Mouse (Mus musculus) kidney, postnatal 36 days (tissue): Measurements from ENCODE around the gene Ccdc40.

Experiments
- DNase-seq, 2 experiments: peaks; one replicate each; pipeline ENCODE4 v3.0.0; 2021 to 2022; ENCODE audit warnings: mixed read lengths in 2 of 2

Gene Ccdc40

DNA sequence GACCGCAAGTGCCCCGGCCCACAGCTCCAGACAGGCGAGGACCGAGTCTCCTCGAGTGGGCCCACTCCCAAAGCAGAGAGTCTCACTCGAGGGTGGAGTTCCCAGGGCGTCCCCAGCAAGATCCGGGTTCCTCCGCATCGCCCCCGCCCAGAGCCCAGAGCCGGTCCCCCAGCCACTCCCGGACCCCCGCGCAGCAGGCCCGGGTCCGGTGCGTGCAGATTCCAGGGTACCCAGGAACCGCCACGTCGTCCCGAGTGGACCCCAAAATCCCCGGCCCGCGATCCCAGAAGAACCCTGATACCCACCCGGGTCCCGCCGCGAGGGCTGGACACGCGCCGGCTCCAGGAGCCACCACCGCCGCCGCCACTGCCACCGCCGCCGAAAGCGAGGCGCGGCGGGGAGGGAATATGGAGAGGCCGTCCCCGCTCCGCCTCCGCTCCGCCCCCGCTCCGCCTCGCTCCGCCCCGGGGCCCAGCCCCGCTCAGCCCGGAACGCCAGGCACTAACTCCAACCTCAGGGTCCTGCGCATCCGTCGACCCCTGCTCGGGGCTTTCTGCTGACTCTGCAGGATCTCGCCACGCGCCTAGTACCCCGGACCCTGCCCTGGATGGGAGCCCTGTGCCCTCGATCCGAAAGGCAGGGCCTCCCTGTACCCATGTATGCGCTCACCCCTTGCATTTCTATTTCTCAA lies at the start of gene Ccdc40, which contains the start of gene Tbc1d16:
TSS of gene Ccdc40 (plus strand) at position 482 of the 691 bp plus-strand sequence.
TSS of gene Tbc1d16 (minus strand) at position 409 of the 691 bp plus-strand sequence.
- peak; percentile 69 to 87 for DNase-seq

DNA sequence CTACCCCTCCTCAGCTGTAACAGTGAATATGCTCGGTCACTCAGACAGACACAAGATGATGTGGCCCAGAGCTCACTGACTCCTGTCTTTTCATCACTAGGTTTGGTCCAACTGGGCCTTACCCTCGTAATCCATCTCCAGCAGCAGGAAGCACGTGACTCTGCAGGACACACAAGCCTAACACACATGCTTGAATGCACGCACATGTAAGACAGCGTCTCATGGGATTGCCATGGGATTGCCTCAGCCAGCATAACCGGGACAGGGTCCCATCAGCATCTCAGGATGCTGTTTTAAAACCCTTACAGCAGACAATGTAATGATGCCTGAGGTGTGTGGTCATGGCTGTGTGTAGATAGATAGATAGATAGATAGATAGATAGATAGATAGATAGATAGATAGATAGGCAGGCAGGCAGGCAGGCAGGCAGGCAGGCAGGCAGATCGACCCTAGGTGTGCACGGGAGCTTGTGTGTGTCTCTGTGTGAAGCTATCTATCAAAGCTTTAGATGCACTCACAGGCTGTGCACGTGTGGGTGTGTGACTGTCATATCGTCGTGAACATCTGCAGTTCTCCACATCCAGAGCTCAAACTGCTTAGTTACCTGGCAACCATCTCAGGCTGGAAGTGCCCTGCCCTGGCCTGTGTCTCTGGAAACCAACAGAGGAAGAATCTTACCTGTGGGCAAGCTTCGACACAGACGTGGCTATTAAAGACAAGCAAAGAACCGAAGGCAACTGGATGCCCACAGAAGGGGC lies 47.4 kb upstream of the Ccdc40 start:
- no peak for DNase-seq

DNA sequence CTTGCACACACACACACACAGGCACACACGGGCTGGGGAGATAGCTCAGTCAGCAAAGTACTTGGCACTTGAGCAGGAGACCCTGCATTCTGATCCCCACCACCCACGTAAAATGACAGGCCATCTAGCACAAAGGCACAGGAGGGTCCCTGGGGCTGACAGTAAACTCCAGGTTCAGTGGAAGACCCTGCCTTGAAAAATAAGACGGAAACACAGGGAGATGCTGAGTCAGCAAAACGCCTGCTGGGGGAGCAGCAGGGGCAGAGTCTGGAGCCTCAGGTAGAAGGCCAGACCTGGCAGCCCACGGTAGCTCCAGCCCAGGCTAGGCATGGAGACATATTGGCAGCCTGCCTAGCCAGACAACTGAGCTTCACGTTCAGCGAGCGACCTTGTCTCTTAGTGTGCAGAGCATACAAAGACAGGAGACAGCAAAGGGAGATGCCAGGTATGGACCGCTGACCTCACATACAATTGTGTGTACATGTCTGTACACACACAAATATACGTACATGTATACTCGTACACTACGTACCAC lies 46.4 kb upstream of the Ccdc40 start:
- peak in 1 of 2 experiments; percentile 35 for DNase-seq

DNA sequence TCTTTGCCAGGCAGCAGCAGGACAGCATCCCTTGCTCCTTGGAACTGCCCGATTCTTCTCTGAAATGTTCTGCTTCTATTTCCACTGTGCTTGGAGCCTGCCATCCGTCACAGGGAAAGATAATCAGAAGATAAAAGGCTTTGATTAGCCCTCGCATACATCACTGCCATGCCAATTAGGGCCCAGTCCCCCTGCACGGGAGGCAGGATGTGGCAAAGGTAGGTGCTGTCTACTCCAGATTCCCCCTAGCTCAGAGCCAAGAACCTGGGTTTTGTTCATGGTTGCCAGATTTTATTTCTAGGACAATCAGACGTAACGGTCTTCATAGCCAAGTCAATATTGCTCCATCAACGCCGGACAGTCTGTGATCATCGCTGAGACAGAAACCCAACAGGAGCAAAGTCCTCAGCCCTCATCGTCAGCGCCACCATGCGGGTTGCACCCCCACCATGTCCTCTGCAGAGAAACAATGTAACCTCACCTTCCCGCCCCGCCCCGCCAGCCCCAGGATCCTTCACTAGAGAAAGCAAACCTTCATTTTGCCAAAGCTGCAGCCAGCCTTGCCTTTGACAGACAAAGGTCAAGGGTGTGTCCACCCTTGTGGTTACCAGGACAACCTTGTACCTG lies 44.6 kb upstream of the Ccdc40 start:
- DNase-seq = peak; percentile 69 to 70

DNA sequence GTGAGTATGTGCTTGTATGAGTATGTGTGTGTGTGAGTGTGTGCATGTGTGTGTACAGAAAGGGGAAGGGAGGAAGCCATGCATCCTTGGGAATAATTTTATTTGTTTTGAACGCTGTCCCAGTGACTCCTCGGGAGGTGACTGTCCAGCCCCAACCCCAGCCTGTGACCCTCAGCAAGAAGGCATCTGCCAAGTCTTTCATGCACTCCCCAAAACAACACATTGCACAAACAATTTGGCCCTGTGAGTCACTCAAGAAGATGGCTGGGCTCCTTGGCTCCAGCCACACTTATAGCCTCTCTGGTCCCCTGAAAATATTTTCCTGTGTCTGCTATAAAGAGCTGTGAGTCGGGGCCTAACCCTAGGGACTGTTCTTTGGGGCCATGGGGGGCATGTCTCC lies 42.0 kb upstream of the Ccdc40 start:
- peak in 1 of 2 experiments; percentile 29 for DNase-seq

DNA sequence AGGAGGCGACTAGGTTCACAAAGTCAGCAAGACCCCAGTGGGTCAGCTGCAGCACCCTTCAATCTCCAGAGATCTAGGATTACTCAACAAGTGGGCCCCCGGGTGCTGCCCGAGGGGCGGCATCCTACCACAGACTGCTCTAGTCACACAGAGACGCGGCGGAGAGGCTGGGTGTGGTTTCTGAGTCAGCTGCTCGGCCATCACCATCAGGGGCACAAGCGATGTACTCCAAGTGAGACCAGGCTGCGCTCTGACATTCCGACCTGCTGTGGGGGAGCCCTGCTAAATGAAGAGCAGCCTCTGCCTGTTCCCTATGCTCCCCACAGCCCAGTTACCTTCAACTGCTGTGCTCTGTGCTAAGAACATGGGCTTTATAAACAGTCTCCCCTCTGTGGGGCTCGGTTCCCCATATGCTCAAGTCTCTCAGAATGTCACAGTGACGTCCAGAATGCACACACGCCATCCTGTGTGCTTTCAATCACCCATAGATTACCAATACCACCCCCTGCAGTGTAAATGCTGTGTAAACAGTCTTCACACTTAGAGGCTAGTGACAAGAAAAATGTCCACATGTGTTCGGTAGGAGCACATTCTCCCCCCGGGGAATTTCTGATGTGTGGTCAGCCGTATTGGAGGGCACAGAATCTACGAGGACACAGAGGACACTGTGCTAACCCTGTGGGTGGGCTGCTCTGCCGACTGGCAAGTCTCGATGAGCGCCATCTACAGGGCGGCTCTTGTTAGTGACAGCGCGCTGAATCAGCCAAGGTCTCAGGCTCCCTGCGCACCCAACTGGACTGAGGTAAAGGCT lies 41.2 kb upstream of the Ccdc40 start:
- DNase-seq = peak in 1 of 2 experiments; percentile 84

DNA sequence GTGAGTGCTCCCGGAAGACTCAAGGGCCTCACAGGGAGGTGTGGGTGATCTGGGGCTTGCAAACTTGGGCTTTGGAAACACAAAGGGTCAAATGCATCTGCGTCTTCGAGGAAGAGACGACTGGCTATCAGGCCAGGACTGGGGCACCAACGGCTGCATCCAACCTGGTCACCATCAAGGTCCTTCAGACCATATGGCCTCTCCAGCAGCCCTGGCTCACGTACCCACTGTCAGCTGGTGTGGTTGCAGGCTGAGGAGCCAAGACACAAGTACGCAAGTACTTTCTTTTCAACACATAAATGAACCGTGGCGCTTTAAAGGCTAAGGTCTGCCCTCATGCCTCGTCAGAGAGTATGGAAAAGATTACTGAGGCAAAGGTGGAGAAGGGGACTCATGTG lies 40.6 kb upstream of the Ccdc40 start:
- DNase-seq = no peak

DNA sequence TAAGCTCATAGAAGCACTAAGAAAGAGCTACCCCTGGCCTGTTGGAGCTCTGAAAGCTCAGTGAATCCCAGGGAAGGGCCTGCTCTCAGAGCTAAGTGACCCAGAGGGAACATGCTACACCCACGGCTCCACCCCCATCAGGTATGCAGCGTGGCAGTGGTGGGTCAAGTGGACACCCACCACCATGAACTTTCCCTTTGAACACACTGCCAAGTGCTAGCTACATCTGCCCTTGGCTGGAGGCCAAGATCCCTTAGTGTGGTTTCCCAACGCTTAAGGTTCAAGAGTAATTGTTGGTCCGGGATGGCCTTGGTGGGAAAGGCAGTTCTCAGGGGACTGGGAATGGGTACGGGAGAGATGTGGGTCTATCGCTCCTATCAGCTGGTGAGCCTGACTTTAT lies 40.0 kb upstream of the Ccdc40 start:
- peak; percentile 65 to 66 for DNase-seq

DNA sequence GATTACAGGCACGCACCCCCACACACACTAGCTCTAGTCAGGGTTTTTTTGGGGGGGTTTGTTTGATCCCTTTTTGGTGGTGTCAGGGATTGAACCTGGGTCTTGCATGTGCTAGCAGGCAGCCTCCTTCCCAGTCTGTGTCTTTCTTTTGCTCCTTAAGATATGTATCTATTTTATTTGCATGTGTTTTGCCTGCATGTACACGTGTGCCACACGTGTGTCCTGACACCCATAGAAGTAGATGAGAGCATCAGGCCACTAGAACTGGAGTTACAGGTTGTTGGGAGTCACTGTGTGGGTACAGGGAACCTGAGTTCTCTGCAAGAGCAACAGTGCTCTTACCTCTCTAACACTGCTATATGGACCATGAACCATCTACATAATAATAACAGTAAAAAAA lies 39.1 kb upstream of the Ccdc40 start:
- DNase-seq = no peak

DNA sequence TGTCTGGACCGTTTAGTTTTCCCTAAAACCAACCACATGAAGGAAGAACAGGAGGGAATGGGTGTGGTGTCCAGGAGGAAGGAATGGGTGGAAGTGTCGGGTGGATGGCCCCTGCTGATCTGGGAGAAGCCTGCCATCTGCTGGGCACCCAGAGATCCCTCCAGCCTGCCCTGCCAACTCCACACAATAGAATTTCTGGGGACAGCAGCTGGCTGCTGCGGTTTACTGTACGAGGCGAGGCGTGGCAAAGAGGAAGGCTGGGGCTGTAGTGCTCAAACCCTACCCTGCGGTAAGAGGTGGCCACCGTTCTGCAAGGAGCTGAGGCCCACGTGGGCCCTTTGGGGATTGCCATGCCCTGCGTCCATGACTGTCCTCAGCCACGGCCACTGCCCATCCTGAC lies 37.9 kb upstream of the Ccdc40 start:
- DNase-seq = peak; percentile 71 to 87

DNA sequence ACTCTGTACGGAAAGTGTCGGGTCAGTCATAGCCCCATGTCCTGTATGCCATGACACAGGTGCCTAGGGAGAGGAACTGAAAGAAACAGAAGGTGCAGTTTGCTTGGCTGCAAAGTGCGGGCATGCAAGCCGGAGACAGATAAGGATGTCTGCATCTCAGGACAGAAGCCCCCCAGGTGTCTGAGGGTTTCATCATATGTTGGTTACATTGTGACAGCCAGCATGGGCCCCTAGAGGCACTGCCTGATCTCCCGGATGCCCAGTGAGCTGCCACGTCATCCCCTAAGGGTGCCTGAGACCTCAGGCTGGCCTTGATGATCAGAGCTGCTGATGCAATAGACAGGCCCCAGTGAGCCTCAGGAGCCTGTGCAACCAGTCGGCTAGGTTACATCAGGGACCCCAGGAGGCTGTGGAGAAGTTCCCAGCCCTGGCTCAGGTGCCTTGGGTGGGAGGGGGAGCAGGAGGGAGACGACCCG lies 36.7 kb upstream of the Ccdc40 start:
- no peak for DNase-seq

DNA sequence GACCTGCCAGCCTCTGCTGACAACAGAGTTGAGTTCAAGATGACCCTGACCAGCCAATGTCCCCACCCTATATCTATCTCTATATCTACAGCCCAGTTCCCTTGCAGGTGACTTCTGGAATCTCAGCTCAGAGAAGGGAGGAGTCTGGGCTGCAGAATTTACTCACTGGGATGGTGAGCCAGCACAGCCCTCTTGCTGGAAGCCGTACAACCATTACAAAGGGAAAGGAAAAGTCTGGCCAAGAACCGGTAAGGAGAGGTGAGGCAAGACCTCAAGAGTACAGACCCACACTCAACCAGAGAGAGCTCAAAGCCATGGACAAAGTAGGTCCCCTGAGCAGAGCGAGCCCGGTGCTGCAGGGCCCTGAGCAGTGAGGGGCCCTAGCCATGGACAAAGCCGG lies 36.2 kb upstream of the Ccdc40 start:
- DNase-seq = no peak

DNA sequence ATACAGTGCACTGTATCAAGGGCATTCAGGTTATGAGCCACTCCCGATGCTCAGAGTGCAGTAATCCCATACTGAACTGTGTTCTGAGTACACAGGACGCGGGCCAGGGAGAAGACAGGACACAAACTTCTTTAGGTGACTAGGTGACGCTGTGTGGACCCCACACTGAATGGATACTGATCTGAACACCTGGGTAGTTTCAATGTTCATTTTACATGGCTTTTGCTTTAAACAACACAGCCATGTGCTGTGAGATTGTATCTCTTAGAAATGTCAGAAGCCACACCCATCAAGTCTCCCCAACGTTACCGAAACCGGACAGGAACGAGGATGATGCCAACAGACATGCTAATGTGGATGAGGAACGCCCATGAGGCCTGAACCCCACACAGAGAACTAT lies 35.8 kb upstream of the Ccdc40 start:
- no peak for DNase-seq

DNA sequence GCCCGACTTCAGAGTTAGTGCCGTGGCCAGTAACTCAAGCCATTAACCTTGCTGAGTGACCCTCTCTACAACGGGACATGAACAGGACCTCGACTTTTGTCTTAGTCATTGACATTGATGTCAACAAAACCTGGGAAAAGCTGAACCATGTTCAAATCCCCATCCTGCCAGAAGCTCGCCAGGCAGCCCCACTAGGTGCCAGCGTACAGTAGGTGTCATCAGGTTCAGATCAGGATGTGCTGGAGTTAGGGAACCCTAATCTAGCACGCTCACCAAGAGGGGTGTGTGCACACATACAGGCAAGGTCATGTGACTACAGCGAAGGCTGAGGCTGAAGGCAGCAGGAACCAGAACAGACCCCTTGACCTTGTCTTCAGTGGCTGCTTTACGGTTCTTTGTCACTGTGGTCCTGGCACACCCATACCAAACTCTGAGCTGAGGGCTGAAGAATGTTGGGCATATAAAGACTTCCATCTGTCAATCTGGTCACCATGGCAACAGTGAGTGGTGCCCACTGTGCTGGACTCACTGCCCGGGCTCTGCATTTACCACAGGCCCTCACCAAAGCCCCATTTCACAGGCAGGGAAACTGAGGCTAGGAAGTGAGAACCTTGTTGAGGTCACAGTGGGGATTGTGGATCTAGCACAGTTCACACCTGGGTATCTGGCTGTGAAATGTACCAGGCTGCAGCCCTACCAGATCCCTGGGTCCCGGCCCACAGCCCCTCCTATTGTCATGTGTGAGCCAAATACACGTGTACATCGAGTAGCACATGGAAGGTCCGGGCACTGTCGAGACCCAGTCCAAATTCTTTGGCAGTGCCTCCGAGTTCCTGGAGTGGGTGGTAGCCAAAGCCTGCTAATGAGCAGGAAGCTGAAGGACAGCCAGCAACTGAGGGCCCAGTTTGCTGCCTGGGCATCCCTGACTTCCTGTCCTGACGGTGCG lies 30.5 kb upstream of the Ccdc40 start:
- no peak for DNase-seq

DNA sequence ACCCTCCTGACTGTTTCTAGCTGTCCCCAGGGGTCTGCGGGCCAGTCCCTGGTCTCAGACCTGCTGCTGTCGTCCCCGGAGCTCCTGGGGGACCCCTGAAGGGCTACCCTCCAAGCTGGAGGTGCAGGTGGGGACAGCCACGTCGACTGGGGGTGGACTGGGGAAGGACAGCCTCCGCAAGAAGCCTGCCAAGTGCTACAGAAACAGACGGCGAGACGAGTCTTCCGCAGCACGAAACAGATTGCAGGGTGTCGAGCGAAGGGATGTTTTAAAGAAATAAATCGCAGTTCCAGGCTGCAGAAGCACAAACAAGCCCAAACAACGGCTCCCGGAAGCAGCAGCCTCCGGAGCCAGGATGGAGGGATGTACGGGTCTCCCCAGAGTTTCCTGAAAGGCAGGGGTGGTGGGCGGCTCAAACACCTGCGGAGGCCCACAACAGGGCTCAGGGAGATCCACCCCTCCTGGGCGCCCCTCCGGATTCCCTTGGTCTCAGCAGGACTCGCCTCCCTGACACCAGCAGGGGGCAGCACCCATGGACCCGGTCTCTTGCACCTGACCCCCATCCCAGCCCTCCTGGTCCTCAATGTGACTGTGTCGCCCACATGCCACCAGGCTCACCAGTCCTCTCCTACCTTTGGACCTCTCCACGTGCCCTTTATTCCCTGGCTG lies 29.7 kb upstream of the Ccdc40 start:
- DNase-seq = peak in 1 of 2 experiments; percentile 67

DNA sequence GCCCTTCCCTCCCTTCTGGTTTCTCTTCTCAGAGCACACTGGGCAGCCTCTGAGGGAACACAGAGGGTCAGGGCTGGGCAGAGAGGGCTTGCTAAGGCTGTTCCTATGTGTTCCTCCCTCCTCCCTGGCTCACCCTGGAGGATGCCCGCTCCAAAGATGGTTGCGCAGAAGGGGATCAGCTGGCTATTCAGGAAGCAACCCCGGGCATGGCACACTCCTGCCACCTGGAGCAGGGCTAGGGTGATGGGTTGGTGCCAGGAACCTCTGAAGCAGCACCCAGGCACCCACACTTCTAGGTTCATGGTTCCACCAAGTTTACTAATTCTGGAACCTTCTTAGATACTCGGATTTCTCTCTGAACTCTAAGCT lies 29.2 kb upstream of the Ccdc40 start:
- no peak for DNase-seq

DNA sequence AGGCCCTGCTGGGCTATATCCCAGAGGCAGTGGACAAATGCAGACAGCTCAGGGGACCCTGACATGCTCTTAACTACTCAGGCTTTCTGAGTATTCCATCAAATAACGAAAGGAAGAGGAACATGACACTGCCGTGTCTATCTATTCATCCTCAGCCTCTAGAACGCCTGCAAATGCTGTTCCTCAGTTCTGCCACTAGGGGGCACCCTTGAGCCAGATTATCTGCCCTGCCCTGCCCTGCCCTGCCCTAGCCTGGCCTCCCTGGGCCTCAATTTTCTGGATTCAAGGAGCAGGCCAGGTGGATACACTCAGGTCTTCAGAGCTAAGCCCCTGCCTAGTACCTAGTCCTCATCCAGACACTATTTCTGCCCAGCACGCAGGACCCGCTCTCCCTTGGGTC lies 24.9 kb upstream of the Ccdc40 start:
- peak in 1 of 2 experiments; percentile 63 for DNase-seq

DNA sequence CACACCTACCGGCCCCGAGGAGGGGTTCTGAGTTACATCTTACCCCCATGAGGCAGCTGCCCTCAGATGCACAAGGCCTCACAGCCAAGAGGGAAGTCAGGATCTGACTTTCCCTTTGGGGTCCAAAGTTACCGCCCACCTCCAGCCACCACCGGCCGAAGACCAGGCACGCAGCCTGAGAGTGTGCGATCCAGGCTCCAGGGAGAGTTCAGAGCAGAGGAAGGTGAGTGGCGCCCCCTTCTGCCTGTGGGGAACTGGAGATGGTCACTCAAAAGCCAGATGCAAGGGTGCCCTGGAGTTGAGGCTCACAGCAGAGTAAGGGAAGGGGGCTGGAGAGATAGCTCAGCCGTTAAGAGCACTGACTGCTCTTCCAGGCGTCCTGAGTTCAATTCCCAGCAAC lies 22.6 kb upstream of the Ccdc40 start:
- DNase-seq = no peak

DNA sequence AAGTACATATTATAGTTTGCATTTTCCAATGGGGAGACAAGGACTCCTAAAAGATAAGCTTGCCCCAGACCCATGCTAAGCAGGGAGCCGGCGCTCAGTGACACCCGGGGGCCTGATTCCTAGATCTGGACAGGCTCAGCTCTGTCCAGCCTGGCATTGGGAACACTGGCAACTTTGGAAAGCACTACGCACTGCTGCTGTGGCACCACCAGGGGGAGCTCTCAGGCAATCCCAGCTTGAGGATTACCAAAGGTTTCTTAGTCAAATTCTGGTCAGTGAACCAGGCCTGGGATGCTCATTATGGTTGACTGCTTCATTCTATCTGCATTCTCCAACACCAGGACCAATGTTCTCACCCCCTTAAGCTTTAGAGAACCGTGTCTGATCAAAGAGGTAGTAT lies 21.8 kb upstream of the Ccdc40 start:
- DNase-seq = peak; percentile 59 to 88

DNA sequence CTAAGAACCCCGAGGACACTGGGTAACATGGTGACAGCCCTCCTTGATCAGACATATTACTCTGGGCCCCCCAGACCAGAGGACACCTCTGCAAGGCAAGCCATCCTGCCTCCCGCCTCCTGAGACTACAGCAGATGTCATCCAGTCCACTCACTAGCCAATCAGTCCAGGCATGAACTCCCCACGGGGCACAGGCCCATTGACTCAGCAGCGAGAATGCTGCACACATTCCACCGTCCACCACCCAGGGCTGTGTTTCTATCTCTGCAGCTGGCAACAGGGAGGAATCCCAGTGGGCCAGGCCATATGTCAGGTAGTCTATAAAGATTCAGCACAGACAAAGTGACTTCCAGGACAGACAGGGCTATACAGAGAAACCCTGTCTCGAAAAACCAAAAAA lies 20.4 kb upstream of the Ccdc40 start:
- no peak for DNase-seq

DNA sequence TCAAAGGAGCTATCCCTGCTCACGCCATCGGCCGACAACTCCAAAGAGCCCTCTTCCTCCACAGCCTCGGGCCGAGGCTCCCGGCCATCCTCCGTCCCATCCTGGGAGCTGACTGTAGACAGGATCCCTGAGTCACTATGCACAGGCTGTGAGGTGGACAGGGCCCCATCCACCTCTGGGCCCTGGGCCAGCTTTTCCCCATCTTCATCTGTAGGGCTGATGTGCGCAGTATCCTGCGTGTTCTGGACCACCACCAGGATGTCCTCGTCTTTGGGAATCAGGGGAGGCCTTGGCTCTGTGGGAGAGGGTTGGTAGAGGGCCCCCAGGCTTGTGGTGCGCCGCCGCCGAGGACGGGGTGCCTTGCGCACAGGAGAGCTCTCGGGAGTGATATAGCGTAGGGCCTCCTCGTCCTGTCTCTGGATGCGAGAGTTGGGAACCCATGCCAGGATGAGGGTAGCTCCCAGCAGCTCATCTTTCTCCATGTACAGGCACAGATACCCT lies 19.5 kb upstream of the Ccdc40 start:
- DNase-seq = no peak
